Mouse (Mus musculus): ENCODE measurements around the gene Mpl. TPM values are rescaled to one million over a fixed set of nuclear protein-coding genes. Genes with fewer than 3 reads are reported as not detected.

Gene Mpl
- total RNA-seq, 2 experiments from 2014 or later, result 0.14 TPM; not detected in 1

DNA sequence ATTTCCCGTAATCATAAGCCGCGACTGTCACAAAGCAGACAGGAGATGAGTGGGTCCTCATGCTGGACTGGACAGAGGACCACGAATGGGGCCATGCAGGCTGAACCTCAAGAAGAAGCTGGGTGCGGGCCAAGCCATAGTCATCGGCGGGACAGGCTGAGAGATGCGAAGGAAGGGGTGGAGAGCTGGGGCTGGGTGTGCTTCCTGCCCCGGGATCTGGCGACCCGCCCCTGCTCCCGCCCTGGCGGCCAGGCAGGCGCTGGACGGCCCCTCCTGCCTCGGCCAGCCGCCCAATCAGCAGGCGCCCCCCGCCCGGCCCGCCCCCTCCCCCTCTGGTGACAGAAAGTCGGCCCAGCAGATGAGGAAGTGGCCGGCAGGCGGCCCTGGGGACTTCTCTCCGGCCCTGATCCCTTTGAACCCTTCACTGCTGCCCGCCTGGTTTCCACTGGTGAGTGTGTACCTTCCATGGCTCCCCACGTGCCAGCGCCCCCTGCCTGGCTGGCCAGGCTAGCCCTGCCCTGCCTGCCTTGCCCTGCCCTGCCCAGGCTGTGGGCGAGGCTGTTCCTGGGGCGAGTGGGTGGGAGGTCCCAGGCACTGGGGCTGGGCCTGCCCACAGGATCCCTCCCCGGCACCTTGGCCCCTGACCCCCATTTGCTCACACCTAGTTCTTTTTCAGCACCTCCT lies 29.4 kb downstream of the Mpl start, which contains the start of gene Elovl1:
Elovl1 (plus strand) TSS at position 326 of the 684 bp plus-strand sequence.
- DNase-seq, result peak; percentile 95

DNA sequence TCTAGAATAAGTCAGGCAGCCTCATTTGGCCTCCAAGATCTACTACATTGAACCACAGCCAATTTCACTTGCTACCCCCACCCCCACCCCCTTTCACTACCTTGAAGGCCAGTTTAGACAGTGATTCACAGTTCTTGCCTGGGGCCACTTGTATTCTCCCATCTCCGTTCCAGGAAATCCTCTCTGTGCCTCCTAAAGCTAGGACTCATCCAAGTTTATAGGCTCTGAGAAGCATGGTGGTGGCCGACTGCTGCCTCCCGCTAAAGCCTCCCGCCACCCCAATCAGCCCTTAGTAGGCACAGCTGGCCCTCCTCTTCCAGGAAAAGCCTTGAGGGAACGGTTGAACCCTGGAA lies 29.9 kb downstream of the Mpl start:
- DNase-seq, result no peak

DNA sequence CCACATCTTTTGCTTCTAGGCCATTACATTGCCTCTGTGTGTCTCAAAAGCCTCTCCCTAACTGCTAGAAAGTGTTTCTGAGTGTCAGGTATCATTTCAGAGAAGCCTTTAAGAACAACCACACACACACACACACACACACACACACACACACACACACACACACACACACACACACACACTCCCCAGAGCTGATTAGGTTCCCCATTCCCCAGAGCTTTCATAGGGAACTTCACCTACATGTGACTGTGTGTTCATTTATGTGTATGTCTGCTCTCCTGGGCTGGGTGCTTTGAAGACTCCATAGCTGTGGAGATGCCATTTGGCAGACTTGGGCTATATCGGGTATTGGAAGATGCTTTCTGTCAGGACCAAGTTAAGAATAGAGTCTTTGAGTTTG lies 31.9 kb downstream of the Mpl start:
- DNase-seq, result no peak

DNA sequence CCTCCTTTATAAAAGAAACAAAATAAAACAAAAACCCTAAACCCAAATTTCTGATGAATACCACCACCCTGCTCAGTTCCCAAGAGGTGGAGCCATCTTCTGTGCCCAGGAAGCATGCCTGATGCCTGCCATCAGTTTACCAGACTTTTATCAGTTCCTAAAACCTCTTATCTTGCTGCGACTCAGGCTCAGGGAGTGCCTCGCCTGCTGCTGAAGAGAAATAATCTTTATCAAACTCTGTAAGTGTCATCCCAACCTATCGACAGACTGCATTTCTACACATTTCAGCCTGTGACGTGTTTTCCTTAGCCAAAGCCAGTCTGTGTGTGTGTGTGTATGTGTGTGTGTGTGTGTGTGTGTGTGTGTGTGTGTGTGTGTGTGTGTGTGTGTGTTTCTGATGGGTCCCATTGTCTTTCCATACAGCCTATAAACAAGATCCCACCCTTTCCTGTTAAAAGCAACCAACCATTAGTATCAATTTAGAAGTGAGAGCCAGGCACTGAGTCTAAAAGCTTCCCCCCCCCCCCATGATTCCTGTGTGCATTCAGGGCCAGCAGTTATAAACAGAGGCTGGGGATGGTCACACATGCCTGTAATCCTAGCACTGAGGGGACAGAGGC lies 32.7 kb downstream of the Mpl start:
- DNase-seq, result no peak

DNA sequence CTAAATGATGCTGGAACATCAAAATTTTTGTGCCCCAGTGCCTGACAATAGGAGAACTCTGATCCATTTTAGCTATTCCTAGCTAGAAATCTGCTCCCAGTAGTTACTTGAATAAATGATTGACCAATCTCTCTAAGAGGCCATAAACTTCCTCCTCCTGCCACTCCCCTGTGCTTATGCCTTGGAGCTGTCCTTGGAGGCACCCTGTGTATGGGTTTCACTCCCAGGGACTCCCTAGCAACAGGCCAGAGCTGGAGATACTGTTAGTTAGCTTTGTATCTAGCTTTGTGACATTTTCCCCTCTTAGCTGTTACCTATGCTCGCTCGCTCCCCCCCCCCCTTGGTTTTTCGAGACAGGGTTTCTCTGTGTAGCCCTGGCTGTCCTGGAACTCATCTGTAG lies 35.9 kb downstream of the Mpl start:
- no peak for DNase-seq

DNA sequence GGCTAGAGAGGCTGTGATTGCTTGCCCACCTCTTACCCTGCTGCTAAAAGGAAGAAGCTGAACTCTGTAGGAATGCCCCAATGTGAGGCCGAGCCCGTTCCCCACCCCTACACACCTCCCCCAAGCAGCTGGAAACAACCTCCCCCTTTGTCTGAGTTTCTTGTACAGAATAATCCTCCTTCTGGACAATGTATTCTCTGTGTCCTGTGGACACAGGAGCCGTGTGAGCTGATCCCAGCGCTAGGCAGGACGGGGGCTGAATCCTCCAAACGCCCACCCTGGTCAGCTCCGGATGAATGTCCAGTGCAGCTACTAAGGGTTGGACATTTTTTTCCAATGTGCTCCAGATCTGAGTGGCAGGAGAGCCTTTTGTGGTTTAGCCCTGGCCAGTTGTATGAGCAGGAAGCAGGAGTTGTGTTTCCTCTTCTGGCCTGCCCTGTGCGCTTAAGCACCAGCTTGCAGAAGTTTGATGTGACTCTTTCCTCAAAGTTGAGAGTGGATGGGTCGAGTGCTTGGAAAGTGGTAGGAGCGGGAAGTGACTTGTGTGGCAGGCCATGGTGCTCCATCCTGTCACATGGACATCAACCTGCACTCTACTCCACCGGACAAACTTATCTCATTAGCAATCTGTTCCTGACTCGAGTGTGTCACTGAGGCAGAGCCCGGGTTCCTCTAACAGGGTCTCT lies 40.1 kb downstream of the Mpl start:
- DNase-seq, result no peak

DNA sequence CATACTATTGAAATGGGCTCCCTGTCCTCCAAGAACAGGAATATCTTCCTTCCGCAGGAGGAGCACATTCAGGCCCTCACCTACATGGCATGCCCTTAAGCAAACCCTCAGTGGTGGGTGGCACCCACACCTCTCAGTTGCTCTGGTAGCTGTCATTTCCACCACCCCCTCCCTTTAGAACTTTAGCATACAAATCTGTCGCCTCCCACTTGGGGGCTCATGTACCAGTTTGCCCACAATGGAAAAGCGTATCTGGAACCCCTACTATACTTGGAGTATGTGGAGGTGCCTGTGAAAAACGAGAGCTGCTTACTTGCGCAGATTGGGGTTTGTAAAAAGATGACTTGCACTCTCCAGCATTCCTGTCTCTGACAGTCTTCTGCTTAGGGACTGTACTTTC lies 41.0 kb downstream of the Mpl start:
- DNase-seq, result no peak

DNA sequence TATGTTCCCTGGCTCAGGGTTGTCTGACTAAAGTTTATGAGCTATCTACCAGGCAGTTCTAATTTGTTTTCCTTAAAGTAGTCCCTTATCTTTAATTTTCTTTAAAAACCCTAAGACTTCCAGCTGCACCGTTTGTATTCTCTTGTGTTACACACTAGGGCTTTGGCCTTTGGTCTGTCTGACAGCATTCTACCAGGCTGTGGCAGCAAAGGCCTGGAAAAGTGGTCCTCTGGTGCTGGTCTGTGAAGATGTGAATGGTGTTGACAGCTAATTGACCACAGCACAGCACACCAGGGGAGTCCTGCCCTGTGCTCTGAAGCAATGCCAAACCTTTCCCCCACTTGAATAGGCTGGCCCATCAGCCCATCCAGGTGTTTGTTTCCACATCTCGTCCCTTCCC lies 41.5 kb downstream of the Mpl start:
- no peak for DNase-seq

DNA sequence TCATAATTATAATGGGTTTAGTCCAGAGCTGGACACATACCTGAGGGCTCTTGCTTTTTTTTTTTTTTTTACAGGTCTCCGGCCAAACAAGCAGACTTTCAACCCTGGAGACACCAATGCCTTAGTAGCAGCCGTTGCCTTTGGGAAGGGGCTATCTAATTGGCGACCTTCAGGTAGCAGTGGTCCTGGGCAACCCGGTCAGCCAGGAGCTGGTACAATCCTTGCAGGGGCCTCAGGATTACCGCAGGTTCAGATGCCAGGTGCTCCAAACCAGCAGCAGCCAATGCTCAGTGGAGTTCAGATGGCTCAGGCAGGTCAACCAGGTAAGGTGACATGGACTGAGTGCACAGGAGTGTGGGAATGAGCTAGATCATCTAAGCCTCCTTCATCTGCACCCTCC lies 43.8 kb downstream of the Mpl start:
- no peak for DNase-seq

DNA sequence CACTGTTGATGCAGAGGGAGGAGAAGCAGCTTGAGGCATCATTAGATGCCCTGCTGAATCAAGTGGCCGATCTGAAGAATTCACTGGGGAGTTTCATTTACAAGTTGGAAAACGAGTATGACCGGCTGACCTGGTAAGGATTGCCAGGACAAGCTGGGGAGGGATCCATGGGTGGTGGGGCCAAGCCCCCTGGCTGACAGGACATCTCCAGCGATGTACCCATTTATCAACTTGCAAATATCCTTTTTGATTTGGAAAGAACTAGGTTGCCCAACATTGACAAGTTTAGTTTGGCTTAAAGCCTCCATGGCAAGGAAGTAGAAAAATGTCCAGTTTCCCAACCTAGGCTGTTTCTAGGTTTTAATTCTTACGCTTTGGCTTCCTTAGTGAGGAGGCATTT lies 46.4 kb downstream of the Mpl start:
- DNase-seq, result no peak

DNA sequence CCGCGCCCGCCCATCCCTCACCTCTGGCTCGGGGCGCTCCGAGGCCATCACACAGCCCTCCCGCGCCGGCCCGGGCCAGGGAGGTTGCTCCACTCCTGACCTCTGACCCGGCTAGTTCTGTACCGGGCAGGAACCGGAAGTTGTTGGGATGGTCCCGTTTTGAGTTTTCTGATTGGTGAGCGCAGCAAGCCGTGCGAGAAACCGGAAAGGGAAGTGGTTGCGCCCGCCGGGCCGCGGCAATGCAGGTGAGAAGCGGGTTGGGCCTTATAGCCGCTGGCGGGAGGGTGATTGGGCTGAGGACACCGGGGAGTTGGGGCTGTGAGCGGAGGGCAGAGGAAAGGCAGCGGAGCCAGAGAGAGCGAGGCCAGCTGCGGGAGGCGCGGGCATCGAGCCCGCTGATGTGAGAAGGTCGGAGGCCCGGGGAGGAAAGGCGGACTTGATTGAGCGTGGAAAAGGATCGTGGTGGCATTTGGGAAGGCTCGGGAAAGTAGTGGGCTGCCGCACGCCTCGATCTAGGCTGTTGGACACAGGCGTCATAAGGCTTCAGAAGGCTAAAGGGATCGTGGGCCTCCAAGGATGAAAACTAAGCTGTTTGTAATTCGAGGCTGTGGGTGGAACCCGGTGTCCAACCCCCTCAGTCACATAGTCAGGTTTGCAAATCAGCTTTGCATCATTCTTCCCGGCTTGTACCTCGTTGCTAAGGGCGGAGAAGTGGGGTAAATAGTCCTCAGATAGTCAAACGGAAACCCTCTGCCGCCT lies 48.0 kb downstream of the Mpl start, which contains the start of the genes Szt2 and Med8:
Szt2 (minus strand) TSS at position 132 of the 759 bp plus-strand sequence.
Med8 (plus strand) TSS at position 196 of the 759 bp plus-strand sequence.
- DNase-seq, result peak; percentile 91

DNA sequence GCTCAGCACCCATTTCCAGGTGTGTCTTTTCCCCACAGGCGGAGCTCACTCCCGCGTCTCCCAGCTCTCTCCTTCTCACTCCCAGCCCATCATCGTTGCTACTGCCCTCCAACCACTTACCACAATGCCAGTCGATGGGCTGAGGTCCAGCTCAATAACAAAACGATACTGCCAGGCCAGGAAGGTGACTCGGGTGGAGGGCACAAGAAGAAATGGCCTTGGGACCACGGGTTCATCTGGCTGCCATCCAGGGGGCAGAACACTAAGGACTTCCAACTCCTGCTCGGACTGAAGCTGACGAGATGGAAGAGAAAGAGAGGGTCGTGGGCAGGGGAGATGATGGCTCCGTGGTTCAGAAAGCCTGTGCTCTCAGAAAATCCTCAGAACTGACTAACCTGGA lies 54.6 kb downstream of the Mpl start:
- DNase-seq, result no peak

DNA sequence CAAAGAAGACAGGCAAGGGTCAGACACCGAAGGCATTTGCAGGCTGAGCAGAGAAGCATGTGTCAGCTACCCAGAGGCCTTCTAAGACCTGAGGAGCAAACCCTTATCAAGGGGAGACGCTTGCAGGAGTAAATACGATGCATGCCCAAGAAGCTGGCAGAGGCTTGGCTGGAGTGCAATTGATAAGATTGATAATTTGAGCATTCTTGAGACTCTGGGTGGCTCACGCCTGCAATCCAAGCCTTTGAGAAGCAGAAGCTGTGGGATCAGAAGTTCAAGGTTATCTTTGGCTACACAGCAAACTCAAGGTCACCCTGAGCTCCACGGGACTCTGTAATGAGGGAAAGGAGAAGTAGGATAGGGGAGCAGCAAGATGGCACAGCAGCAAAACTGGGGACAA lies 55.4 kb downstream of the Mpl start:
- DNase-seq, result no peak

DNA sequence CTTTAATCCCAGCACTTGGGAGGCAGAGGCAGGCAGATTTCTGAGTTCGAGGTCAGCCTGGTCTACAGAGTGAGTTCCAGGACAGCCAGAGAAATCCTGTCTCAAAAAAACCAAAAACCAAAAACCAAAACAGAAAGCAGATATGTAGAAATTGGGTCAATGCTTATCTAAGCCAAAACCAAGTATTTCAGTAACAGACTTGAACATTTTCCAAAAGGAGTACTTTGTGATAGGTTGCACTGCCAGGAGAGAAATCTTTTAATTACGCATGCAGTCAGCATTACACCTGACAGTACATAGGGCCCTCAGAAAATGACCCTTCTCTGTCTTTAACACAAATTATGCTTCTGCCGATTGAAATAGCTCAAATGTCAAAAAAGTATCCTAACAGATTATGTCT lies 55.9 kb downstream of the Mpl start:
- DNase-seq, result no peak

DNA sequence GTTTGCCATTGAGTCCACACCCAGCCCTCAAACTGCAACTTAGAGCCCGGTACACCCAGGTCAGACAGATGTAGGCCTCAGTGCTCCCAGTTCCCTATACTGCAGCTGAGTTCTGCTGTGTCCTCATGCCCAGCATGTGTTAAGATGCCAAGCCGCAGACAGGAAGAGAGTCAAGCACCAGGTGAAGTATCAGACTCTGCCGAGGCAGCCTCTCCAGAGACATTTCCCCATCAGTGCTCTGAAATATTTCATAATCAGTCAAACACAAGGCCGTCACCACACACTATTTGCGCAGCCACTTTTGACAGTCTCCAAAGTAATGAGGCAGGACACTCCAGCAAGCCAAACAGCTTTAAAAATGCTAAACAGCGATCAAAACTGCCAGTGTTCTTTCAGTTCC lies 58.9 kb downstream of the Mpl start:
- DNase-seq, result no peak

DNA sequence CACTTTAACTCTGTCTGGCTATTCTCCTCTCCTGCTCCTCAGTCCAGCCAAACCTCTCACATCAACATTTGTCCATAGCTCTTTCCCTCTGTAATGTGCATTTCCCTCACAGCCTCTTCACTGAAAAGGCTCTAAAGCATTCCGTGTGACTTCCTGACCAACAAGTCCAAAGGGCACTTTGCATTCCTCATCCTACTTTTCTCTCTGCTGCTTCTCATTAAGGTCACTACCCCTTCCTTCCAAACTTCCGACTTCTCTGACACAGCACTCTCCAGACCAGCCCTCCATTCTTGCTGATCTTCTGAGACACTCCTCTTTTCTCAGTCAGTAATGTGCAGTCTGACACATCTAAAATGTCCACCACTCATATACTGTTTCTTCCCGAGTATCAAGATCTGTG lies 60.9 kb downstream of the Mpl start:
- no peak for DNase-seq

DNA sequence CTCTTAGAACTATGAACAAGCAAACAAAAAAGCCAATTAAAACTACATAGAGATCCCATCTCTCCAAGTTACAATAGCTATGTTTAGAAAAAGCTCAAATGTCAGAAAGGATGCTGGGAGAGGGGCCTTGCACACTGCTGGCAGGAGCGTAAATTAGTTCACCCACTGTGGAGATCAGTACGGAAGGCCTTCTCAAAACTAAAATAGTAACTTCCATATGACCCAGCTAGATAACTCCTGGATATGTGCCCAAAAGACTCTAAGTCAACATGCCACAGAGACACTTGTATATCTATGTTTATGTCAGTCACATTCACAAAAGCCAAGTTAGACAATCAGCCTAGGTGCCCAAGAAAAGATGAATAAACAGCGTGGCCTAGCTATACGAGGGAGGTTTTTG lies 62.0 kb downstream of the Mpl start:
- DNase-seq, result no peak

DNA sequence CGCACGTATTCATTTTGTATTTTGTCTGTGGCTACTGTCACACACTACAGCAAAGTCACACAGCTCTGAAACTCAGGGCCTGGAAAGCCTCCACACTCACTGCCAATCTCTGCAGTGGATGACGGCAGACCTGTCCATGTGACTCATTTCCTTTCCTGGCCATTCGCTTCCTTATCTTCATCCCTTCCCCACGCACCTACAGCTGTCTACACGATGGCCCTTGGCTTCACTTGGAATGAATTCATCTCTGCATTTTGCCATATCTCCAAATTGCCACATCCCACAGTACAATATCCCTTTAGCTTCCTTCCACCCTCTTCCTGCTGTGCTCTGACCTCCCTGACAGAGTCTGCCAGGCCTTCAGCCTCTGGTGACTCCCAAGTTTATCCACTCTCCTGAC lies 62.8 kb downstream of the Mpl start:
- peak; percentile 63 for DNase-seq

Other genes with a start within 250 kb of the Mpl start
- 10 to 100 TPM; 39.4 to 40.7 TPM for gene Ptprf, start 166.1 kb downstream of the Mpl start, total RNA-seq (2021)
- gene Szt2, start 48.2 kb downstream of the Mpl start, total RNA-seq (2021), result 10 to 100 TPM; 17.1 to 17.7 TPM
- 10 to 100 TPM; 60.2 to 60.5 TPM for gene Med8, start 48.2 kb downstream of the Mpl start, total RNA-seq (2021)
- 10 to 100 TPM; 38.0 to 44.4 TPM for gene Elovl1, start 29.4 kb downstream of the Mpl start, total RNA-seq (2021)
- gene Cdc20, start 20.2 kb downstream of the Mpl start, total RNA-seq (2021), result 10 to 100 TPM; 68.2 to 73.1 TPM
- gene Tie1, start 32.5 kb upstream of the Mpl start, total RNA-seq (2021), result 10 to 100 TPM; 86.2 to 88.9 TPM
- not detected for gene 2610528J11Rik, start 69.5 kb upstream of the Mpl start, total RNA-seq (2021)
- gene Tmem125, start 86.5 kb upstream of the Mpl start, total RNA-seq (2021), result under 1 TPM; 0.24 to 0.32 TPM
- under 1 TPM in 1 of 2 experiments, not detected in 1; 0.18 TPM for gene Cfap57, start 163.3 kb upstream of the Mpl start, total RNA-seq (2021)
- gene Ebna1bp2, start 163.3 kb upstream of the Mpl start, total RNA-seq (2021), result 10 to 100 TPM; 43.0 to 51.1 TPM
- gene Olfr62, start 201.4 kb upstream of the Mpl start, total RNA-seq (2021), result not detected
- gene Olfr1342, start 235.2 kb upstream of the Mpl start, total RNA-seq (2021), result not detected
- gene Olfr1341, start 246.0 kb upstream of the Mpl start, total RNA-seq (2021), result not detected